Mouse (Mus musculus): ENCODE results near the gene Clic4.

Clic4 gene

GRCm38 (mm10) chr4:135256536-135257450, 15.8 kb downstream of the Clic4 start:
- no peak for DNase-seq

GRCm38 (mm10) chr4:135254770-135255169, 17.8 kb downstream of the Clic4 start:
- DNase-seq, result peak; percentile 62

DNA sequence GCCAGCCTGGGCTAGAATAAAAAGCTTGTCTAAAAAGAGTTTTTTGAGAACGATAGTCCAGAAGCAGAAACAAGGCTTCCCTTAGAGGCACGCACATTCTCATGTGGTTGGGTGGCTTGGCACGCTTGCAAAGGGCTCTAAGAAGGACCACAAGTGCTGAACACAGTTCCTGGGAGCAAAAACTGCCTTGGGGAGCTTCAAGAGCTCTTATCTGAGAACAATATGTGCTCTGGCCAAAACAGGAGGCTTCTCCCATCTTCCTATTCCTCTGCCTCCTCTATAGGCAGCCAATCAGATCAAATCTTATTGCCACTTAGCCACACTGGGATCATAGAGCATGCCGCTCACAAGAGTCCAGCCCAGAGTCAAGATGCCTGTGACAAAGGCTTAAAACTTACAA, 18.3 kb downstream of the Clic4 start:
- DNase-seq, result peak; percentile 60

- no peak for DNase-seq
Measured at GRCm38 (mm10) chr4:135253239-135254039, 19.2 kb downstream of the Clic4 start.

- no peak for DNase-seq
Measured at GRCm38 (mm10) chr4:135251801-135252200, 20.8 kb downstream of the Clic4 start.

GRCm38 (mm10) chr4:135248250-135249018, 24.2 kb downstream of the Clic4 start:
- DNase-seq, result no peak

GRCm38 (mm10) chr4:135246866-135247756, 25.5 kb downstream of the Clic4 start:
- no peak for DNase-seq

- no peak for DNase-seq
Measured at GRCm38 (mm10) chr4:135246444-135246843, 26.2 kb downstream of the Clic4 start.

GRCm38 (mm10) chr4:135245841-135246240, 26.8 kb downstream of the Clic4 start:
- DNase-seq, result no peak

DNA sequence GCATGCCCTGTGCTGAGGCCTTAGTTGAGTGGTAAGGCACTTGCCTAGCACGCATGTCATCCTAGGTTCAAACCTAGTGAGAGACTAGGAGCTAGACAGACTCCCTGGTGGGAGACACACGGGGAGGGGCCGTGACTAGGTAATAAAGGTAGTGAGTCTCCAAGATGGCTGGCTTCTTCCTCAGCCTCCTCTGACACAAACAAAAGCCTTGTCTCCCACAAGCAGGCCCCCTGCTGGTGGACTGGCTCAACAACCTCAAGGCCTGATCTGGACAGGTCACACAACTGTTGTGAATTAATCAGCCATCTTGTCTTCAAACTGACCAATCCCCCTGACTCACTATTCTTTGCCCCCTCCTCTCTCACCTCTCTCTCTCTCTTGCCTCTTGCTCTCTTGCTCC, 28.3 kb downstream of the Clic4 start:
- peak; percentile 64 for DNase-seq

DNA sequence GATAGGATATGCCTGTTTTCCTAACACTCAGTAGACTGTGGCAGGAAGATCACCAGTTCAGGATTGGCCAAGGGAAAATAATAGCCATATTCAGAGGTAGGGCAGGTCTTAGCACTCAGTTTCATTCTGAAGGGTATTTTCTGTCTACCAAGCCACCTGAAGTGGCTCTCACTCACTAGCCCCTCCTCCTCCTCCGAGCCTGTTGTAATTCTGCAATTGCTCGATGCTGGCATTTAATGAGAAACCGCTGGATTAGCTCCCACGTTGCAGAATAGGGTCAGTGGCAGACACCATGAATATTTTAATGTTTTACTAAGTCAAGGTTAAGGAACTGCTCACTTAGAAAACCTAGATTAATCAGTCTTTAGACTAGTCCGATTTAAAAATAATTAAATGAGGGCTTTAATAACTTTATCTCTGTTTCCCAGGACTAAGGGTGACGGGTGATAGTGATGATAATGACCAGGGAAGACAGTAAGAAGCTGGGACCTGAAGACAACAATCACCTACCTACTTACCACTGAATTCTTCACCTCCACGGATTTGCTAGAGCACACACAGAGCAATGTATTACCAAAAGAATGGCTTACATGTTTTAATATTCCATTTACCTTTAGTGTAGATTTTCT, 29.6 kb downstream of the Clic4 start:
- DNase-seq, result peak; percentile 34

GRCm38 (mm10) chr4:135242383-135242782, 30.2 kb downstream of the Clic4 start:
- no peak for DNase-seq

- DNase-seq, result peak; percentile 24
Measured at GRCm38 (mm10) chr4:135241669-135242068, 30.9 kb downstream of the Clic4 start.

DNA sequence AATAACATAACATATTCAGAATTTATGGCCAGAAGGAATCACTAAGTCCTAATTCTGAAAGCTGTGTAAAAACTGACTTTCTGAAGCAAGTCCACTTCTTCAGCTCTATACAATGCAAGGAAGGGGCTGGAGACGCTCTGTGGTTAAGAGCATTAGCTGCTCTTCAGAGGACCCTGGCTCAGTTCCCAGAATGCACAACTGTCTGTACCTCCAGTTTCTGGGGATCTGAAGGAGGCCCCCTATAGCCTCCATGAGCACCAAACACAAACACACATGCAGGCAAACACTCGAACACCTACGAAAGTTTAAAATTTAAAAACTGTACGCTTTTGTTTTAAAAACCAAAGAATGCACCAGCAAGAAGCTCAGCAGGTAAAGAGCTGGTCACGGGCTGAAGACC, 31.5 kb downstream of the Clic4 start:
- DNase-seq, result no peak

DNA sequence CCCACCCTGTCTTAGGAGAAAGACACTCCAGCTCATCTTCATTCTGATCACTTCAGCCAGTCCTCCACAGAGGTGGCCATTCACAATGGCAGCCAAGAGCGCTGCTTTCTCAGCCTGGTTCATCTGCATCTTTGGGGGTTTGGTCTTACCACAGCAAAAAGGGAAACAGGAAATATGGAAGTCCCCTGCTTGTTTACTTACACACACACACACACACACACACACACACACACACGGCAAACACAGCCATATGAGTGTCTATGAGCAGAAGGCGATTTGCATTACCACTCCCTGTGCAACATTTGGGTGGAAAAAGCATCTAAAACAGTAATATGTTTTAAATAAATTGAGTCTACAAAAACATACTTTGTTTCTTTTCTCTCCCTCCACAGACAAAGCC, 32.3 kb downstream of the Clic4 start:
- DNase-seq, result peak; percentile 22

GRCm38 (mm10) chr4:135238706-135239510, 33.7 kb downstream of the Clic4 start:
- DNase-seq, result no peak

GRCm38 (mm10) chr4:135236658-135237057, 36.0 kb downstream of the Clic4 start:
- no peak for DNase-seq

DNA sequence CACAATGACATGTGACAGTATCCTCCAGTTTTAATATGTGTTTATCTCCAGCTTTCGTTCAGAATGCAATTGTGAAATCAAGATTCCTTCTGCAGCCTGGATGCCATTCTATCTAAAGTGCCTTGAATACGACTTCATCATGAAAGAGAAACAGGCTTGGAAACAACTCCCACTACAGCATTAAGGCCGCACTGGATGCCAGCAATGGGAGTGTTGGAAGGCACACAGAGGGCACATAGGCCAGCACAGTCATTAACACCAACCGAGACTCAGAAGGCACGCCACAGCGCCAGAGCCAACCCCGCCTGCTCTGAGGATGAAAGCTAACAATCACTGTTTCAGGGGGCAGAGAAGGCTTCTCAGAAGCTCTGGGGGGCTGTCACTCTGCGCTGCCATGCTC, 37.1 kb downstream of the Clic4 start:
- DNase-seq, result peak; percentile 38

DNA sequence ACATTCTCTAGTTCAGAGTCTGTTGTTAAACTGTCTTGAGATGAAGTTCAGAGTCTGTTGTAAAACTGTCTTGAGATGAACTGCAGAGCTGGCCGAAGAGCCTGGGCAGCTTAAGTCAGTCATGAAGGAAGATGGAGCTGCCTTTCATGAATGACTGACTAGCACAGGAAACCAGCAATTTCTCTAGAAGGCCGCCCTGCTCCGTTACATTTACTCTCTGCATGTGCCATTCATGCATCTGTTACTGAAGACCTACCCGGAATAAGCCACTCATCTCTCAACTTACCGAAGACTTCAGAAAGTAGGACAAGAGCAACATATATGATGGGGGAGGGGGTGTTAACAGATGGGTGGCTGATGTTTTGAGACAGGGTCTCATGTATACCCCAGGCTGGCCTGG, 40.1 kb downstream of the Clic4 start:
- DNase-seq, result no peak

GRCm38 (mm10) chr4:135231543-135231942, 41.1 kb downstream of the Clic4 start:
- DNase-seq, result no peak

GRCm38 (mm10) chr4:135231136-135231535, 41.5 kb downstream of the Clic4 start:
- no peak for DNase-seq
